Mouse (Mus musculus): ENCODE measurements around the gene Ces2h.

DNA sequence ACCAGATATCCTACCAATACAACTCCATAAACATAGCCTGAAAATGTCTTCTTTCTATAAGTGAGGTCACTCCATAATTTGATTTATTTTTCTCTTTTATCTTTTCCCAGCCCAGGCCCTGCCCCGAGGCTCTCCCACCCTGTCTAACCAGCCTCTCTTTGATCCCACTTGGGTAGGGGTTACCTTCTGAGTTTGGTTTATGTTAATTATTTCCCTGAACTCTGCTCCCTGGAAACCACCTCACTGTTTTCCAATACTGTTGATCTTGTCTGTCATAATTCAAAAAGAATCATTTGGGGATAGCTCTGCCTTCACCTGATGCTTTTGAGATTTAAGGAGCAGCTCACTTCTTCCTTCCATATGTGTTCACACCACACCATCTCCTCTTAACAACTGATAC is 42.9 kb downstream of the Ces2h start:
- TF ChIP-seq FLI1 (IDR thresholded peaks at IDR 0.05; ENCODE audit: low read length) (no peak), GATA1 (IDR thresholded peaks at IDR 0.05; ENCODE audit: borderline replicate concordance, low read length) (no peak)

All from megakaryocyte, embryonic 14.5 days (primary cell).